Mouse (Mus musculus): Measurements from ENCODE around the gene Nfib. TPM values are rescaled to one million over a fixed set of nuclear protein-coding genes. Genes with fewer than 3 reads are reported as not detected.

Gene Nfib
- polyA plus RNA-seq, 1 experiment from 2014 or later: 59.0 TPM

DNA sequence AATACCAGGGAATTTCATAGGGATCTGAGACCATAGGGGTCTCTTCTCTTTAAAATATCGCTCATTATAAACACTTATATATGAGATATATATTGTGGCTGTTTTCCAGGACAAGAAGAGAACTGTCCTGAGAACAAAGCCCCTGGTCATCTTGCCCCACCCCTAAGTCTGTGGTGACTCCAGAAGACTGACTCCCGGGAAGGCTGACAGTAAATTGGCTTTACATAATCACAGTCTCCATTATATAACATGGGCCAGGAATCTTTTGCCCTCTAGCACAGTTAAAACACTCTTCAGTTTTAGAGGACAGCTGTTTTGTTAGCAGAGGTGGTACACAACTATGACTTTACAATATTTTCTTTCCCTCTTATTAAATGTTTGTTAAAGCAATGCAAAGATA, 315.0 kb downstream of the Nfib start:
- no peak overlapping the region for H3K4me3 ChIP-seq (ENCODE audit: low read depth, low read length)
- ATAC-seq (replicated peaks; ENCODE audit: insufficient number of reproducible peaks, low FRiP score, low TSS enrichment): no peak
- no peak overlapping the region for H3K4me2 ChIP-seq
- no peaks in the 10 kb centered on the region for H3K36me3 ChIP-seq (ENCODE audit: control insufficient read depth, insufficient read depth, low read length)
- WGBS (ENCODE audit: insufficient replicate concordance): 50% methylated on average over 2 of the region's 2 CpGs
- no peak overlapping the region for H3K9ac ChIP-seq (ENCODE audit: low read depth, low read length)
- H3K27ac ChIP-seq (ENCODE audit: low read depth, low read length): no peak overlapping the region
- no peaks in the 10 kb centered on the region for H3K9me3 ChIP-seq (replicated peaks; ENCODE audit: control insufficient read depth, low read length)
- peaks cover 44% of the 10 kb centered on the region for H3K4me1 ChIP-seq (ENCODE audit: control insufficient read depth, insufficient read depth, low read length)
- no peaks in the 10 kb centered on the region for H3K27me3 ChIP-seq (ENCODE audit: control insufficient read depth, insufficient read depth, low read length)

DNA sequence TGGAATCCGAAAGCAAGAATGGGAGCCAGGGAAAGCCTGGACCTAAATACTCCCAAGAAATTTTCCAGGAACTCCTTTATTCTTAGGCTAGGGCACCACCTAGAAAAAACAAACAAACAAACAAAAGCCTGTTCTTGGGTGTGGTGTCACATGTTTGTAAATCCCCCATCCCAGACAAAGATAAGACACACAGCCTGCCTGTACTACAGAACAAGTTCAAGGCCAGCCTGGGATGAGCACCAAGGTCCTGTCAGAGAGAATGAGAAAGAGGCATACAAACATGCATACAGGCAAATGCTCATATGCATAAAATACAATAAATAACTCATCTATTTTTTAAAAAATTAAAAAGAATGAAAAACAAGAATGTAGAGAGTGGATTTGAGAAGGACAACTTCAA, 315.7 kb downstream of the Nfib start:
- Histone ChIP-seq H3K36me3 (ENCODE audit: control insufficient read depth, insufficient read depth, low read length) (no peaks in the 10 kb centered on the region), H3K27me3 (ENCODE audit: control insufficient read depth, insufficient read depth, low read length) (no peaks in the 10 kb centered on the region), H3K9me3 (replicated peaks; ENCODE audit: control insufficient read depth, low read length) (no peaks in the 10 kb centered on the region), H3K4me2 (no peak overlapping the region), H3K9ac (ENCODE audit: low read depth, low read length) (no peak overlapping the region), H3K4me3 (ENCODE audit: low read depth, low read length) (no peak overlapping the region), H3K27ac (ENCODE audit: low read depth, low read length) (no peak overlapping the region), H3K4me1 (ENCODE audit: control insufficient read depth, insufficient read depth, low read length) (peaks cover 51% of the 10 kb centered on the region)
- 91% methylated on average over 1 of the region's 1 CpGs for WGBS (ENCODE audit: insufficient replicate concordance)
- no peak for ATAC-seq (replicated peaks; ENCODE audit: insufficient number of reproducible peaks, low FRiP score, low TSS enrichment)

DNA sequence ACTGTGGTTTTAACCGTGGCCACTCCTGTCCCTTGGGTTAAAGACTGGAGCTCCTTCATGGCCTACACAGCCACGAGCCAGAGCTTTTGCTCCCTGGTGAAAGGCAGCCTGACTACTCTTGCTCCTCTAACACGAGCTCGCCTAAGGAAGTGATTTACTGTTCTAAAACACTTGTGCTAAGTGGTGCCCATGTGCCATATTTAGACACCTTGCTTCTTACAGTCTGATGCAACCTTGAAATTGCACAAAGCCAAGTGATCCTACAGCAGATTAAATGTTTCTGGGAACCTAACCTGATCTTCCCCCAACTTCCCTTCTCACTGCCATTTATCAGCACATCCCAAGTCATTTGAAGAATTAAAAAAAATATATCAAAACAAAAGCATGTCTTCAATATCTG, 317.9 kb downstream of the Nfib start:
- no peaks in the 10 kb centered on the region for H3K9me3 ChIP-seq (replicated peaks; ENCODE audit: control insufficient read depth, low read length)
- no peak for ATAC-seq (replicated peaks; ENCODE audit: insufficient number of reproducible peaks, low FRiP score, low TSS enrichment)
- H3K4me1 ChIP-seq (ENCODE audit: control insufficient read depth, insufficient read depth, low read length): peaks cover 55% of the 10 kb centered on the region
- no peak overlapping the region for H3K9ac ChIP-seq (ENCODE audit: low read depth, low read length)
- H3K27ac ChIP-seq (ENCODE audit: low read depth, low read length): no peak overlapping the region
- H3K4me2 ChIP-seq: no peak overlapping the region
- no peaks in the 10 kb centered on the region for H3K36me3 ChIP-seq (ENCODE audit: control insufficient read depth, insufficient read depth, low read length)
- no peak overlapping the region for H3K4me3 ChIP-seq (ENCODE audit: low read depth, low read length)
- WGBS (ENCODE audit: insufficient replicate concordance): 68% methylated on average over 4 of the region's 4 CpGs
- no peaks in the 10 kb centered on the region for H3K27me3 ChIP-seq (ENCODE audit: control insufficient read depth, insufficient read depth, low read length)

DNA sequence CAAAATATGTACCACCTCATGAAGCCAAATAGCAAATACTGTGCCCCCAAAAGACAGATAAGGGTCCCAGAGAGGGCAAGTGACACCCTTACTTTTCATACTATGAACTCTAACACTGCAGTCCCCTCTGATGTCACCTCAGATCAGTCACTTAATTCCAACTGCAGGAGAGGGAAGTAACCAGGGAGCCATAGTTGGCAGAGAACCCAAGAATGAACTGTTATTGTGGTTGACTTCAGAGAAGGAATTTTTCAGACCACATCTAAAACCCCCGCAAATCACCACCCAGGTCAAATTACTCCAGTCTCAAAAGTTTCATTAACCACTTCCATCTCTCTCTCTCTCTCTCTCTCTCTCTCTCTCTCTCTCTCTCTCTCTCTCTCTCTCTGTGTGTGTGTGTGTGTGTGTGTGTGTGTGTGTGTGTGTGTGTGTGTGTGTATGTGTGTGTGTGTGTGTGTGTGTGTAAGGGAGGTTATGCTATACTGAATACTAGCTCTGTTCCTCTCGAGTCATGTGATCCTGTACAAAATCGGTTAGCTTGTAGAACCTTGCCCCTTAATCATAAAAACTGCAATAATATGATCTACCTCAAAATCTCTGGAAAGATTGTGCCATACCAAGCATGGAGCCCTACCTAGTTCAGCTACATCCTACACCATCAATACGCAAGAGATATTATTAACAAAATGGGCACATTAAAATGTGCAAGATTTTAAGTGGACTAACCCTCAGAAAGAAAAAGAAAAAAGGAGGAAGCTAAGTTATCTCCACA, 319.1 kb downstream of the Nfib start:
- Histone ChIP-seq H3K9me3 (replicated peaks; ENCODE audit: control insufficient read depth, low read length) (no peaks in the 10 kb centered on the region), H3K4me2 (no peak overlapping the region), H3K27ac (ENCODE audit: low read depth, low read length) (0 out of 2 replicates have a peak overlapping the region, but pooled peaks have one; percentile 15), H3K4me1 (ENCODE audit: control insufficient read depth, insufficient read depth, low read length) (peaks cover 47% of the 10 kb centered on the region), H3K4me3 (ENCODE audit: low read depth, low read length) (no peak overlapping the region), H3K36me3 (ENCODE audit: control insufficient read depth, insufficient read depth, low read length) (no peaks in the 10 kb centered on the region), H3K27me3 (ENCODE audit: control insufficient read depth, insufficient read depth, low read length) (no peaks in the 10 kb centered on the region), H3K9ac (ENCODE audit: low read depth, low read length) (no peak overlapping the region)
- no peak for ATAC-seq (replicated peaks; ENCODE audit: insufficient number of reproducible peaks, low FRiP score, low TSS enrichment)
- WGBS (ENCODE audit: insufficient replicate concordance): 75% methylated on average over 4 of the region's 4 CpGs

DNA sequence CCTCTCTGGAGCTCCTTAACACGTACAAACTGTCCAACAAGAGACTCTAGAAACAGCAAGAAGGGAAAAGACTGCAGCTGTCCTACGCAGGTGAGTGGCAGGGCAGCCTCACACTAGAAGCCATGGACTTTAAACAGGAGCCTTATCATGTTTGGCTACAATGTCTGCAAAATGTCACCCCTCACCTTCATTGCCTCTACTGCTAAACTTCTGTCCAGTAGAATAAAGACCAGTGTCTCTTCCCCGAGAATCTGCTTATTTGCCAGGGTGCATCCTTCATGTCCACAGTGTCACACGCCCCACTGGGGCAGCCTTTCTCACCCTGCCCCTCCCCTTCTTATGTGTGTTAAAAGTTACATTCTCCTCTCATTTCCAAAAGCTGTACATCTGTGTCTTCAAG, 319.9 kb downstream of the Nfib start:
- no peaks in the 10 kb centered on the region for H3K27me3 ChIP-seq (ENCODE audit: control insufficient read depth, insufficient read depth, low read length)
- H3K4me3 ChIP-seq (ENCODE audit: low read depth, low read length): no peak overlapping the region
- no peak for ATAC-seq (replicated peaks; ENCODE audit: insufficient number of reproducible peaks, low FRiP score, low TSS enrichment)
- H3K9me3 ChIP-seq (replicated peaks; ENCODE audit: control insufficient read depth, low read length): no peaks in the 10 kb centered on the region
- H3K9ac ChIP-seq (ENCODE audit: low read depth, low read length): no peak overlapping the region
- H3K36me3 ChIP-seq (ENCODE audit: control insufficient read depth, insufficient read depth, low read length): no peaks in the 10 kb centered on the region
- H3K4me1 ChIP-seq (ENCODE audit: control insufficient read depth, insufficient read depth, low read length): peaks cover 43% of the 10 kb centered on the region
- H3K27ac ChIP-seq (ENCODE audit: low read depth, low read length): peak overlapping the region; percentile 54
- 35% methylated on average over 4 of the region's 4 CpGs for WGBS (ENCODE audit: insufficient replicate concordance)
- H3K4me2 ChIP-seq: peak overlapping the region; percentile 37

DNA sequence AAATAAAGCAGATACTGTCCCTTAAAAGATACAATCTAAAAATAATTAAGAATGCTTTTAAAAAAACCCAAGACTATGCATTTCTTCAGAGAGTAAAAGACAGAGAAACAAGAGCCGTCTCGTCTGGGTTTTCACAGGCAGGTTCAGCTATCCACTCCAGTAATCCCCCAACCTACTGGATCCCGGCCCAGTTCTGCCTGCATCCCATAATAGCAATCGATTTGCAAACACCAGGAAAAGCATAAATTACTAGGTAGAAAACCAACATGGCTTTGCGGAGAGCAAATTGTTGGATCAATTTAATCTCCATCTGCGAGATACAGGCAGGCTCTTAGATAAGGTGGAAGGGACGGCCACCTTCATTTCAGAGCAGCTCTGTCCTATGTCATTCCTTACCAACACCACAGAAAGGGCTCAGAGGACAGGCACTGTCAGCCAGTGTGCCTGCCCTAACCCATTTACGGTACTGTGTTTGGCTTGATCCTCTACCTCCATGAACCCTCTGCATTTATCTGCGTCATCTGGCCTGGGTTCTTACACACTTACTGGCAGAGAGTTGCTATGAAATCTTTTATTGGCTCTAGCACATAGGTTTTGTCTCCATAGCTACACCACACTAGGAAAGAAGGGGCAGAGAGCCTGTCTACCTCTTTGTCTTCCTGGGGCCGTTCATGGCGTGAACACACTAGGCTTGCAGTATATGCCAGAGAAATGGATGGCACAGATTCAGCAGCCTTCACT, 321.4 kb downstream of the Nfib start:
- H3K9me3 ChIP-seq (replicated peaks; ENCODE audit: control insufficient read depth, low read length): no peaks in the 10 kb centered on the region
- H3K36me3 ChIP-seq (ENCODE audit: control insufficient read depth, insufficient read depth, low read length): no peaks in the 10 kb centered on the region
- H3K4me2 ChIP-seq: no peak overlapping the region
- no peak for ATAC-seq (replicated peaks; ENCODE audit: insufficient number of reproducible peaks, low FRiP score, low TSS enrichment)
- peaks cover 41% of the 10 kb centered on the region for H3K4me1 ChIP-seq (ENCODE audit: control insufficient read depth, insufficient read depth, low read length)
- H3K4me3 ChIP-seq (ENCODE audit: low read depth, low read length): no peak overlapping the region
- H3K27me3 ChIP-seq (ENCODE audit: control insufficient read depth, insufficient read depth, low read length): no peaks in the 10 kb centered on the region
- no peak overlapping the region for H3K9ac ChIP-seq (ENCODE audit: low read depth, low read length)
- 44% methylated on average over 11 of the region's 11 CpGs for WGBS (ENCODE audit: insufficient replicate concordance)
- peak overlapping the region; percentile 41 for H3K27ac ChIP-seq (ENCODE audit: low read depth, low read length)

DNA sequence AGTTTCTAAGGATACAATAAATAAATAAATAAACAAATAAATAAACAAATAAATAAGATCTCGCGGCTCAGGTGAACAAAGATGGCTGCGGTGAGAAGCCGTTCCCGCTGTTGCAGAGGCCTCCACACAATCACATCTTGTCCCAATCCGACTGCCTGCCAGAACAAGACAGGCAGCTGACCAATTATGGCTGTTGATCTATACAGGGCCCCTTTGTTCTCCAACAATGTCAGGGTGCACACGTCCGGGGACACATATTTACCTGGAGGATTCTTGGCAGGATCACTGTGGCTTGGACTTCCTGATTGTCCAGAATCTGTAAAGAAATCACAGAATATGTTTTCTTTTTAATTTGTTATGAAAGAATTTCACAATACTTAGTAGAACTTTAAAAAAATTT, 322.2 kb downstream of the Nfib start:
- no peak for ATAC-seq (replicated peaks; ENCODE audit: insufficient number of reproducible peaks, low FRiP score, low TSS enrichment)
- Histone ChIP-seq H3K27ac (ENCODE audit: low read depth, low read length) (no peak overlapping the region), H3K4me1 (ENCODE audit: control insufficient read depth, insufficient read depth, low read length) (peaks cover 41% of the 10 kb centered on the region), H3K4me3 (ENCODE audit: low read depth, low read length) (no peak overlapping the region), H3K9ac (ENCODE audit: low read depth, low read length) (no peak overlapping the region), H3K27me3 (ENCODE audit: control insufficient read depth, insufficient read depth, low read length) (no peaks in the 10 kb centered on the region), H3K36me3 (ENCODE audit: control insufficient read depth, insufficient read depth, low read length) (no peaks in the 10 kb centered on the region), H3K4me2 (no peak overlapping the region), H3K9me3 (replicated peaks; ENCODE audit: control insufficient read depth, low read length) (no peaks in the 10 kb centered on the region)
- 77% methylated on average over 8 of the region's 8 CpGs for WGBS (ENCODE audit: insufficient replicate concordance)

DNA sequence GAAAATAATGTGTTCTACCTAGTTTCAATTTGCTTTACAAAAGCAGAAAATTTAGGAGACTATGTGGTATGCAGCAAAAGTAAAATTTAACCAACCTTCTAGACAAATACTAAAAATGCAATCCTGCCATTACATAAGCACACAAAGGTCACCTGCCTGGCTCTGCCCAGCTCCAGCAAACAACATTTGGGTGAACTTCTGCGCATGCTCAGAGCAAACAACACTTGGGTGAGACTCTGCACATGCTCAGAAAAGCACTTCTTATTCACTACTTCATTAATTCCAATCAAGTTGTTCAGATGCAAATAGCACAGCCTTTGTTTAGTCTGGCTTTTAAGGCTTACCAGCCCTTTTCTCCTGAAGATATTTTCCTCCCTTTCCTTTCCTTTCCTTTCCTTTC, 323.8 kb downstream of the Nfib start:
- no peaks in the 10 kb centered on the region for H3K27me3 ChIP-seq (ENCODE audit: control insufficient read depth, insufficient read depth, low read length)
- peaks cover 33% of the 10 kb centered on the region for H3K4me1 ChIP-seq (ENCODE audit: control insufficient read depth, insufficient read depth, low read length)
- no peak overlapping the region for H3K9ac ChIP-seq (ENCODE audit: low read depth, low read length)
- no peaks in the 10 kb centered on the region for H3K36me3 ChIP-seq (ENCODE audit: control insufficient read depth, insufficient read depth, low read length)
- WGBS (ENCODE audit: insufficient replicate concordance): 74% methylated on average over 1 of the region's 1 CpGs
- no peak overlapping the region for H3K27ac ChIP-seq (ENCODE audit: low read depth, low read length)
- H3K4me3 ChIP-seq (ENCODE audit: low read depth, low read length): no peak overlapping the region
- H3K4me2 ChIP-seq: no peak overlapping the region
- H3K9me3 ChIP-seq (replicated peaks; ENCODE audit: control insufficient read depth, low read length): no peaks in the 10 kb centered on the region
- no peak for ATAC-seq (replicated peaks; ENCODE audit: insufficient number of reproducible peaks, low FRiP score, low TSS enrichment)

DNA sequence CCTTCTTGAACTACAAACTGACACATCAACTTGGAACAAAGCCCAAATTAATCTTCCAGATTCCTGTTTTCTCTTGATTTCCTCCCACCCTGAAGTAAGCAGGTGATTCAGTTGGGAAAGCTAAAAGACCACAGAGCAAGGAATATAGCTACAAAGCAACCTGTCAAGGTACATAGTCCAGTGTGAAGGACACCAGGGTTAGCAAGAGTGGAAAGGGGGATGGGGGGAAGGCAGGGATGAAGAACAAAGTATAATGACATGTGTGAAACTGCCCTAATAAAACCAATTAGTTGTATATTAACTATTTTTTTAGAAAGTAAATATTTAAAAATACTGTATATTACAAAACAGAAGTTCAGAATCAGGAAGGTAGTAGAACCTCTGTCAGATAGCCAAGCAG, 325.0 kb downstream of the Nfib start:
- Histone ChIP-seq H3K4me2 (no peak overlapping the region), H3K36me3 (ENCODE audit: control insufficient read depth, insufficient read depth, low read length) (no peaks in the 10 kb centered on the region), H3K27me3 (ENCODE audit: control insufficient read depth, insufficient read depth, low read length) (no peaks in the 10 kb centered on the region), H3K27ac (ENCODE audit: low read depth, low read length) (no peak overlapping the region), H3K9me3 (replicated peaks; ENCODE audit: control insufficient read depth, low read length) (no peaks in the 10 kb centered on the region), H3K9ac (ENCODE audit: low read depth, low read length) (no peak overlapping the region), H3K4me1 (ENCODE audit: control insufficient read depth, insufficient read depth, low read length) (peaks cover 25% of the 10 kb centered on the region), H3K4me3 (ENCODE audit: low read depth, low read length) (no peak overlapping the region)
- ATAC-seq (replicated peaks; ENCODE audit: insufficient number of reproducible peaks, low FRiP score, low TSS enrichment): no peak
